Mouse (Mus musculus): ENCODE results near the gene Cbx6. TPM values are rescaled to one million over a fixed set of nuclear protein-coding genes. Genes with fewer than 3 reads are reported as not detected.

Cbx6 gene
- polyA plus RNA-seq, 1 experiment from 2014 or later: 68.0 TPM

- Histone ChIP-seq H3K36me3 (no peaks in the 10 kb centered on the region), H3K27ac (no peak overlapping the region), H3K4me3 (replicated peaks) (no peak overlapping the region), H3K9me3 (no peaks in the 10 kb centered on the region), H3K4me2 (no peak overlapping the region), H3K4me1 (no peaks in the 10 kb centered on the region), H3K9ac (no peak overlapping the region), H3K27me3 (replicated peaks) (no peaks in the 10 kb centered on the region)
- 82% methylated on average over 5 of the region's 5 CpGs for WGBS
- ATAC-seq (ENCODE audit: insufficient read depth, low FRiP score, low read depth): no peak
Measured at GRCm38 (mm10) chr15:79858979-79859378, 24.5 kb upstream of the Cbx6 start.

- Histone ChIP-seq H3K4me1 (peaks cover 7% of the 10 kb centered on the region; the same call in 1 of the 2 replicates), H3K9ac (no peak overlapping the region), H3K27me3 (replicated peaks) (no peaks in the 10 kb centered on the region), H3K4me2 (no peak overlapping the region), H3K9me3 (no peaks in the 10 kb centered on the region), H3K27ac (no peak overlapping the region), H3K36me3 (no peaks in the 10 kb centered on the region), H3K4me3 (replicated peaks) (no peak overlapping the region)
- no peak for ATAC-seq (ENCODE audit: insufficient read depth, low FRiP score, low read depth)
- WGBS: 91% methylated on average over 2 of the region's 2 CpGs
Measured at GRCm38 (mm10) chr15:79850143-79850542, 15.7 kb upstream of the Cbx6 start.

- Histone ChIP-seq H3K36me3 (no peaks in the 10 kb centered on the region), H3K27ac (peak overlapping the region; percentile 49; the same call in 1 of the 2 replicates), H3K9me3 (no peaks in the 10 kb centered on the region), H3K4me3 (replicated peaks) (no peak overlapping the region), H3K4me1 (peaks cover 7% of the 10 kb centered on the region; the same call in 1 of the 2 replicates), H3K9ac (no peak overlapping the region), H3K4me2 (no peak overlapping the region), H3K27me3 (replicated peaks) (no peaks in the 10 kb centered on the region)
- peak; percentile 82 for ATAC-seq (ENCODE audit: insufficient read depth, low FRiP score, low read depth)
- 32% methylated on average over 5 of the region's 5 CpGs for WGBS
Measured at GRCm38 (mm10) chr15:79847100-79847499, 12.6 kb upstream of the Cbx6 start.

- H3K9ac ChIP-seq: no peak overlapping the region
- no peak for ATAC-seq (ENCODE audit: insufficient read depth, low FRiP score, low read depth)
- H3K4me3 ChIP-seq (replicated peaks): no peak overlapping the region
- no peak overlapping the region for H3K4me2 ChIP-seq
- H3K27me3 ChIP-seq (replicated peaks): no peaks in the 10 kb centered on the region
- no peaks in the 10 kb centered on the region for H3K36me3 ChIP-seq
- H3K9me3 ChIP-seq: no peaks in the 10 kb centered on the region
- no peak overlapping the region for H3K27ac ChIP-seq
- WGBS: 60% methylated on average over 4 of the region's 4 CpGs
- peaks cover 7% of the 10 kb centered on the region; the same call in 1 of the 2 replicates for H3K4me1 ChIP-seq
Measured at GRCm38 (mm10) chr15:79845986-79846385, 11.5 kb upstream of the Cbx6 start.

- Histone ChIP-seq H3K4me2 (no peak overlapping the region), H3K9ac (no peak overlapping the region), H3K27ac (no peak overlapping the region), H3K4me1 (peaks cover 7% of the 10 kb centered on the region; the same call in 1 of the 2 replicates), H3K9me3 (no peaks in the 10 kb centered on the region), H3K36me3 (no peaks in the 10 kb centered on the region), H3K4me3 (replicated peaks) (no peak overlapping the region), H3K27me3 (replicated peaks) (no peaks in the 10 kb centered on the region)
- no peak for ATAC-seq (ENCODE audit: insufficient read depth, low FRiP score, low read depth)
- WGBS: 90% methylated on average over 3 of the region's 3 CpGs
Measured at GRCm38 (mm10) chr15:79842985-79843384, 8.5 kb upstream of the Cbx6 start.

GRCm38 (mm10) chr15:79840281-79840680 is 5.8 kb upstream of the Cbx6 start:
- H3K9ac ChIP-seq: no peak overlapping the region
- H3K4me1 ChIP-seq: 0 out of 2 replicates have a peak, but pooled peaks cover 2% of the 10 kb centered on the region
- no peaks in the 10 kb centered on the region for H3K9me3 ChIP-seq
- WGBS: 57% methylated on average over 2 of the region's 2 CpGs
- no peak overlapping the region for H3K27ac ChIP-seq
- ATAC-seq (ENCODE audit: insufficient read depth, low FRiP score, low read depth): no peak
- H3K4me3 ChIP-seq (replicated peaks): no peak overlapping the region
- H3K4me2 ChIP-seq: no peak overlapping the region
- H3K36me3 ChIP-seq: no peaks in the 10 kb centered on the region
- no peaks in the 10 kb centered on the region for H3K27me3 ChIP-seq (replicated peaks)

- no peaks in the 10 kb centered on the region for H3K36me3 ChIP-seq
- no peak overlapping the region for H3K4me3 ChIP-seq (replicated peaks)
- no peaks in the 10 kb centered on the region for H3K9me3 ChIP-seq
- no peak for ATAC-seq (ENCODE audit: insufficient read depth, low FRiP score, low read depth)
- peak overlapping the region; percentile 72 for H3K4me2 ChIP-seq
- peak overlapping the region; percentile 88 for H3K27ac ChIP-seq
- no peaks in the 10 kb centered on the region for H3K27me3 ChIP-seq (replicated peaks)
- WGBS: 53% methylated on average over 9 of the region's 9 CpGs
- peaks cover 25% of the 10 kb centered on the region for H3K4me1 ChIP-seq
- no peak overlapping the region for H3K9ac ChIP-seq
Measured at GRCm38 (mm10) chr15:79834881-79835260, 383 bp upstream of the Cbx6 start.

- Histone ChIP-seq H3K27ac (peak overlapping the region; percentile 88), H3K4me2 (peak overlapping the region; percentile 72), H3K4me3 (replicated peaks) (peak overlapping the region; percentile 69), H3K27me3 (replicated peaks) (no peaks in the 10 kb centered on the region), H3K9ac (peak overlapping the region; percentile 92), H3K9me3 (no peaks in the 10 kb centered on the region), H3K36me3 (peaks cover 5% of the 10 kb centered on the region), H3K4me1 (peaks cover 36% of the 10 kb centered on the region)
- peak; percentile 3; the same call in 1 of the 2 replicates for ATAC-seq (ENCODE audit: insufficient read depth, low FRiP score, low read depth)
- under 1% methylated on average over 41 of the region's 41 CpGs for WGBS
Measured at GRCm38 (mm10) chr15:79833251-79834050, 1.0 kb downstream of the Cbx6 start.

GRCm38 (mm10) chr15:79832064-79832900 is 2.2 kb downstream of the Cbx6 start:
- peak overlapping the region; percentile 88 for H3K27ac ChIP-seq
- H3K4me1 ChIP-seq: peaks cover 47% of the 10 kb centered on the region

GRCm38 (mm10) chr15:79830388-79830787 is 4.1 kb downstream of the Cbx6 start:
- Histone ChIP-seq H3K27ac (no peak overlapping the region), H3K9me3 (no peaks in the 10 kb centered on the region), H3K4me2 (no peak overlapping the region), H3K27me3 (replicated peaks) (no peaks in the 10 kb centered on the region), H3K4me1 (peaks cover 62% of the 10 kb centered on the region), H3K9ac (no peak overlapping the region), H3K4me3 (replicated peaks) (no peak overlapping the region), H3K36me3 (peaks cover 27% of the 10 kb centered on the region)
- ATAC-seq (ENCODE audit: insufficient read depth, low FRiP score, low read depth): no peak
- WGBS: 13% methylated on average over 4 of the region's 4 CpGs

More at GRCm38 (mm10) chr15:79832064-79832900, 2.2 kb downstream of the Cbx6 start:
- Histone ChIP-seq H3K27me3 (replicated peaks) (no peaks in the 10 kb centered on the region), H3K36me3 (peaks cover 16% of the 10 kb centered on the region), H3K4me2 (peak overlapping the region; percentile 72), H3K9ac (no peak overlapping the region), H3K9me3 (no peaks in the 10 kb centered on the region), H3K4me3 (replicated peaks) (peak overlapping the region; percentile 69)
- ATAC-seq (ENCODE audit: insufficient read depth, low FRiP score, low read depth): no peak
- WGBS: 31% methylated on average over 18 of the region's 18 CpGs

- ATAC-seq (ENCODE audit: insufficient read depth, low FRiP score, low read depth): no peak
- Histone ChIP-seq H3K9ac (no peak overlapping the region), H3K4me1 (peaks cover 64% of the 10 kb centered on the region), H3K9me3 (no peaks in the 10 kb centered on the region), H3K27ac (no peak overlapping the region), H3K4me3 (replicated peaks) (no peak overlapping the region), H3K36me3 (peaks cover 27% of the 10 kb centered on the region), H3K4me2 (no peak overlapping the region), H3K27me3 (replicated peaks) (no peaks in the 10 kb centered on the region)
- 80% methylated on average over 5 of the region's 5 CpGs for WGBS
Measured at GRCm38 (mm10) chr15:79829431-79829830, 5.1 kb downstream of the Cbx6 start.

Measured in stomach, embryonic 15.5 days (tissue).